Comparison of ENCODE assay signal across 8 mouse cellular contexts in the genomic region with DNA sequence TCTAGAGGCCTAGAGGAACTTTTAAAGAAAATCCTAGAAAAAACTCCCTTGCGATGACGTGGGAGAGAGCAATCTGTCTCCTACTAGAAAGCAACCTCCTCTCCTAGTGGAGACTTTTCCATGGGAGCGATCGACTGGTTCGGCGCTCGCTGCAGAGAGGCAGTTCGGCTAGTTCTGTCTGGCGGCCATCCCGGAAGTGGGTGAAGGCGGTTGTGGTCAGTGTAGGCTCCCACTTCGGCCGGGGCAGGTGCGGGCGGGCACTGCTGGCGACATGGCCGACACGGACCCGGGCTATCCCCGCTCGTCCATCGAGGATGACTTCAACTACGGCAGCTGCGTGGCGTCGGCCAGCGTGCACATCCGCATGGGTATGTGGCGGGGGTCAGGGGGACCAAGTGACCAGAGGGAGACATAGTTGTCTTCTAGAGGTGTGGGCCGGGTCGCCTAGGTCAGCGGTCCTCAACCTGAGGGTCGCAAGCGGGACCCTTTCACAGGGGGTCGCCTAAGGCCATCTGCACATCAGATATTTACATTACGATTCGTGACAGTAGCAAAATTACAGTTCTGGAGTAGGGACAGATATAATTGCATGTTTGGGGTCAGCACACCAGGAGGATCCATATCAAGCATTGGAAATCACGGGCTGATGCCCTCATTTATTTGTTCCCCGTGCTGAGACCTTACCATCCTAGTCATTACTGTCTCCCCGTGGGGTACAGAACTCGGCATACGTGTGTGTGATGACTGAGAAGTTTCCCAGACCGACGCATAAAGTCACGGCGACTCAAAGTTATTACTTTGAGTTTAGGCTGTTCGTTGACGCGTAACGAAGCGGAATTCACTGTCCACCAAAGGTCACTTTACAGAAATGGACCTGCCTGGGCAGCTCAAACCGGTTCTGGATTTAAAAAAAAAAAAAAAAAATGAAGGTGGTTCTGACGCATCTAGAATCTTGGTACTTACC. TPM values are rescaled to one million over a fixed set of nuclear protein-coding genes. Genes with fewer than 3 reads are reported as not detected.
DNase-seq lines count a peak whose midpoint lies in the region; ATAC-seq and TF ChIP-seq lines count a peak whose summit lies in the region.

No protein-coding gene starts in this region.

- H3K27me3 ChIP-seq in heart, embryonic 10.5 days (ENCODE audit: insufficient read depth, poor library complexity, severe bottlenecking): no peaks in the 10 kb centered on the region
- no peaks in the 10 kb centered on the region for H3K27me3 ChIP-seq in kidney, embryonic 14.5 days (ENCODE audit: control insufficient read depth, insufficient read depth, low read length)
- H3K27me3 ChIP-seq in limb, embryonic 14.5 days (ENCODE audit: control insufficient read depth, insufficient read depth, low read length): no peaks in the 10 kb centered on the region
- H3K27me3 ChIP-seq in midbrain, embryonic 16.5 days (ENCODE audit: control insufficient read depth, insufficient read depth, low read depth, low read length): no peaks in the 10 kb centered on the region

- TF ChIP-seq CTCF in bone marrow, adult 2 months (IDR thresholded peaks at IDR 0.05; ENCODE audit: control insufficient read depth, insufficient read depth, low read length): no peak
- no peak for TF ChIP-seq CTCF in embryonic fibroblast, embryonic 13.5 days (IDR thresholded peaks at IDR 0.05; ENCODE audit: borderline replicate concordance, insufficient read depth, low read length)

- peaks cover 11% of the 10 kb centered on the region; the same call in 1 of the 2 replicates for H3K36me3 ChIP-seq in heart, embryonic 10.5 days
- no peaks in the 10 kb centered on the region for H3K36me3 ChIP-seq in kidney, embryonic 14.5 days (ENCODE audit: control insufficient read depth, insufficient read depth, low read length)
- H3K36me3 ChIP-seq in limb, embryonic 14.5 days (ENCODE audit: control insufficient read depth, insufficient read depth, low read length): no peaks in the 10 kb centered on the region
- H3K36me3 ChIP-seq in midbrain, embryonic 16.5 days (ENCODE audit: control insufficient read depth, insufficient read depth, low read length): no peaks in the 10 kb centered on the region

- ATAC-seq in kidney, embryonic 14.5 days (ENCODE audit: low FRiP score, low TSS enrichment): peak; percentile 94
- ATAC-seq in limb, embryonic 14.5 days (ENCODE audit: low FRiP score, low read depth): peak; percentile 87
- ATAC-seq in midbrain, embryonic 16.5 days: peak; percentile 95

- DNase-seq in 416B (ENCODE audit: low read depth): peak; percentile 90
- peak; percentile 94 for DNase-seq in heart, embryonic 10.5 days (ENCODE audit: low spot score)
- peak; percentile 92 for DNase-seq in limb, embryonic 14.5 days (ENCODE audit: low spot score)
- DNase-seq in spleen, postnatal 10 days (ENCODE audit: low spot score in 2 of 2): peak; percentile 72 to 78

- no peaks in the 10 kb centered on the region for H3K9me3 ChIP-seq in heart, embryonic 10.5 days
- H3K9me3 ChIP-seq in kidney, embryonic 14.5 days (ENCODE audit: control insufficient read depth, low read length): peaks cover 5% of the 10 kb centered on the region; the same call in 1 of the 2 replicates
- H3K9me3 ChIP-seq in limb, embryonic 14.5 days (ENCODE audit: control insufficient read depth, low read length): peaks cover 8% of the 10 kb centered on the region
- no peaks in the 10 kb centered on the region for H3K9me3 ChIP-seq in midbrain, embryonic 16.5 days (replicated peaks; ENCODE audit: control insufficient read depth, low read length, poor library complexity, severe bottlenecking)

- peak overlapping the region; percentile 74 for H3K9ac ChIP-seq in kidney, embryonic 14.5 days (ENCODE audit: low read depth, low read length)
- H3K9ac ChIP-seq in limb, embryonic 14.5 days (ENCODE audit: low read depth, low read length, severe bottlenecking): peak overlapping the region; percentile 77
- H3K9ac ChIP-seq in midbrain, embryonic 16.5 days (ENCODE audit: low read depth, low read length): peak overlapping the region; percentile 75

- under 1% methylated on average over 53 of the region's 53 CpGs for WGBS in bone marrow, adult 2 months
- WGBS in heart, embryonic 10.5 days: 5% methylated on average over 53 of the region's 53 CpGs
- WGBS in kidney, embryonic 14.5 days: 2% methylated on average over 53 of the region's 53 CpGs
- WGBS in limb, embryonic 14.5 days: 3% methylated on average over 53 of the region's 53 CpGs
- WGBS in midbrain, embryonic 16.5 days: 3% methylated on average over 53 of the region's 53 CpGs

- peak overlapping the region; percentile 99 for H3K4me3 ChIP-seq in bone marrow, adult 2 months (replicated peaks; ENCODE audit: control insufficient read depth, low read depth, low read length)
- H3K4me3 ChIP-seq in embryonic fibroblast, embryonic 13.5 days (ENCODE audit: insufficient read depth, low read length): peak overlapping the region; percentile 84
- peak overlapping the region; percentile 73 for H3K4me3 ChIP-seq in heart, embryonic 10.5 days
- H3K4me3 ChIP-seq in kidney, embryonic 14.5 days (ENCODE audit: low read length): peak overlapping the region; percentile 93
- H3K4me3 ChIP-seq in limb, embryonic 14.5 days (replicated peaks; ENCODE audit: low read length): peak overlapping the region; percentile 95
- H3K4me3 ChIP-seq in midbrain, embryonic 16.5 days (ENCODE audit: low read depth, low read length): peak overlapping the region; percentile 70

- H3K4me1 ChIP-seq in bone marrow, adult 2 months (ENCODE audit: control insufficient read depth, insufficient read depth, low read length): no peaks in the 10 kb centered on the region; the same call in 1 of the 2 replicates
- H3K4me1 ChIP-seq in embryonic fibroblast, embryonic 13.5 days (ENCODE audit: control insufficient read depth, insufficient read depth, low read length): peaks cover 4% of the 10 kb centered on the region; the same call in 1 of the 2 replicates
- H3K4me1 ChIP-seq in heart, embryonic 10.5 days: no peaks in the 10 kb centered on the region
- peaks cover 9% of the 10 kb centered on the region; the same call in 1 of the 2 replicates for H3K4me1 ChIP-seq in kidney, embryonic 14.5 days (ENCODE audit: control insufficient read depth, insufficient read depth, low read length)
- H3K4me1 ChIP-seq in limb, embryonic 14.5 days (ENCODE audit: control insufficient read depth, insufficient read depth, low read length): no peaks in the 10 kb centered on the region; the same call in none of the 2 replicates
- peaks cover 8% of the 10 kb centered on the region for H3K4me1 ChIP-seq in midbrain, embryonic 16.5 days (ENCODE audit: control insufficient read depth, insufficient read depth, low read length)

- peak overlapping the region; percentile 53 for H3K27ac ChIP-seq in bone marrow, adult 2 months (ENCODE audit: control insufficient read depth, insufficient read depth, low read depth, low read length, poor library complexity)
- H3K27ac ChIP-seq in embryonic fibroblast, embryonic 13.5 days (ENCODE audit: insufficient read depth, low read length): no peak overlapping the region
- peak overlapping the region; percentile 83 for H3K27ac ChIP-seq in heart, embryonic 10.5 days
- no peak overlapping the region for H3K27ac ChIP-seq in kidney, embryonic 14.5 days (ENCODE audit: low read depth, low read length)
- no peak overlapping the region for H3K27ac ChIP-seq in limb, embryonic 14.5 days (replicated peaks; ENCODE audit: low read depth, low read length)
- no peak overlapping the region for H3K27ac ChIP-seq in midbrain, embryonic 16.5 days (ENCODE audit: low read length)

- H3K4me2 ChIP-seq in kidney, embryonic 14.5 days (replicated peaks; ENCODE audit: low read depth, low read length): peak overlapping the region; percentile 63
- H3K4me2 ChIP-seq in limb, embryonic 14.5 days (replicated peaks; ENCODE audit: low read depth, low read length, severe bottlenecking): peak overlapping the region; percentile 77
- peak overlapping the region; percentile 60 for H3K4me2 ChIP-seq in midbrain, embryonic 16.5 days (ENCODE audit: low read length)

- TF ChIP-seq POLR2A in bone marrow, adult 2 months (IDR thresholded peaks at IDR 0.05; ENCODE audit: borderline replicate concordance, control insufficient read depth, low read depth, low read length): peak; percentile 69; the same call in 1 of the 2 replicates
- peak; percentile 60 for TF ChIP-seq POLR2A in embryonic fibroblast, embryonic 13.5 days (IDR thresholded peaks at IDR 0.05; ENCODE audit: low read depth, low read length)
- no peak for TF ChIP-seq POLR2A in limb, embryonic 14.5 days (IDR thresholded peaks at IDR 0.05; ENCODE audit: borderline replicate concordance, extremely low read depth, insufficient read depth, insufficient read length)

RNA-seq across cellular contexts. Expression of a gene that starts 6.9 kb away (rescaled TPM):
- 4.1 and 14.3 TPM in 2 replicates for polyA plus RNA-seq in bone marrow, adult 2 months (2011; ENCODE audit: insufficient read depth, insufficient read length, low replicate concordance, missing spikeins)
- polyA plus RNA-seq in embryonic fibroblast, embryonic 13.5 days (2011; ENCODE audit: insufficient read length, low read depth, missing spikeins): 6.8 and 7.7 TPM in 2 replicates
- 0.22 and 0.24 TPM in 2 replicates for polyA plus RNA-seq in heart, embryonic 10.5 days (2016; fragmentation: Nextera tagmentation; extraction: Ambion mirVana)
- 0.74 and 0.80 TPM in 2 replicates for polyA plus RNA-seq in kidney, embryonic 14.5 days (2014; fragmentation: Nextera tagmentation; extraction: Ambion mirVana)
- 1.9 and 2.5 TPM in 2 replicates for polyA plus RNA-seq in limb, embryonic 14.5 days (2012; rRNA removed)
- polyA plus RNA-seq in limb, embryonic 14.5 days (2014; fragmentation: Nextera tagmentation; extraction: Ambion mirVana): 3.2 and 3.4 TPM in 2 replicates
- 0.25 and 0.33 TPM in 2 replicates for polyA plus RNA-seq in midbrain, embryonic 16.5 days (2015; fragmentation: Nextera tagmentation; extraction: Ambion mirVana)

RNA-seq across cellular contexts. Expression of a gene that starts 7.5 kb away (rescaled TPM):
- 64.9 and 68.2 TPM in 2 replicates for polyA plus RNA-seq in bone marrow, adult 2 months (2011; ENCODE audit: insufficient read depth, insufficient read length, low replicate concordance, missing spikeins)
- 89.3 and 97.1 TPM in 2 replicates for polyA plus RNA-seq in embryonic fibroblast, embryonic 13.5 days (2011; ENCODE audit: insufficient read length, low read depth, missing spikeins)
- 106 and 119 TPM in 2 replicates for polyA plus RNA-seq in heart, embryonic 10.5 days (2016; fragmentation: Nextera tagmentation; extraction: Ambion mirVana)
- 127 and 139 TPM in 2 replicates for polyA plus RNA-seq in kidney, embryonic 14.5 days (2014; fragmentation: Nextera tagmentation; extraction: Ambion mirVana)
- polyA plus RNA-seq in limb, embryonic 14.5 days (2012; rRNA removed): 84.1 and 103 TPM in 2 replicates
- 94.1 and 106 TPM in 2 replicates for polyA plus RNA-seq in limb, embryonic 14.5 days (2014; fragmentation: Nextera tagmentation; extraction: Ambion mirVana)
- 88.7 and 89.7 TPM in 2 replicates for polyA plus RNA-seq in midbrain, embryonic 16.5 days (2015; fragmentation: Nextera tagmentation; extraction: Ambion mirVana)

RNA-seq across cellular contexts. Expression of a gene that starts 18.0 kb away (rescaled TPM):
- polyA plus RNA-seq in bone marrow, adult 2 months (2011; ENCODE audit: insufficient read depth, insufficient read length, low replicate concordance, missing spikeins): 15.0 and 45.4 TPM in 2 replicates
- polyA plus RNA-seq in embryonic fibroblast, embryonic 13.5 days (2011; ENCODE audit: insufficient read length, low read depth, missing spikeins): 31.6 and 49.1 TPM in 2 replicates
- 35.7 and 47.8 TPM in 2 replicates for polyA plus RNA-seq in heart, embryonic 10.5 days (2016; fragmentation: Nextera tagmentation; extraction: Ambion mirVana)
- 68.5 and 87.6 TPM in 2 replicates for polyA plus RNA-seq in kidney, embryonic 14.5 days (2014; fragmentation: Nextera tagmentation; extraction: Ambion mirVana)
- polyA plus RNA-seq in limb, embryonic 14.5 days (2012; rRNA removed): 16.7 and 34.6 TPM in 2 replicates
- 46.0 and 50.9 TPM in 2 replicates for polyA plus RNA-seq in limb, embryonic 14.5 days (2014; fragmentation: Nextera tagmentation; extraction: Ambion mirVana)
- 31.8 and 32.7 TPM in 2 replicates for polyA plus RNA-seq in midbrain, embryonic 16.5 days (2015; fragmentation: Nextera tagmentation; extraction: Ambion mirVana)

Comparison
In these comparisons a context has a peak if more than half of its experiments do, and no peak if none do; other contexts are left out.
1. H3K27ac ChIP-seq: peak in bone marrow, adult 2 months (single experiment) and heart, embryonic 10.5 days (single experiment); none in embryonic fibroblast, embryonic 13.5 days (single experiment), kidney, embryonic 14.5 days (single experiment), limb, embryonic 14.5 days (single experiment) and midbrain, embryonic 16.5 days (single experiment).
2. Peak in every context shown above with its lines, with median percentiles within 50 percentile points of each other: DNase-seq, H3K4me3 ChIP-seq, ATAC-seq, H3K4me2 ChIP-seq and H3K9ac ChIP-seq.